Mouse (Mus musculus) gastrocnemius, postnatal 36 days (tissue): ENCODE data around the gene Hpcal4. TPM values are rescaled to one million over a fixed set of nuclear protein-coding genes. Genes with fewer than 3 reads are reported as not detected.
A peak's percentile ranks its signal among the peaks of the same experiment; 100 is the strongest.
"Not testable (repeated sequence)": the region's sequence is repeated elsewhere in the genome, so short reads cannot be mapped to it uniquely, and the experiment has no call there.

Source experiments
- DNase-seq, 2 experiments: peaks; one replicate each; pipeline ENCODE4 v3.0.0; 2022
- intact Hi-C: fragments of 180-260 bp; cut with DNase I; formaldehyde crosslinking; loops from one replicate; pipeline ENCODE4 v1.15.1; 2025
- long read RNA-seq, 2 experiments: library from polyadenylated mRNA; stranded (forward); transcript quantifications; one replicate each; pipeline ENCODE4 v2.0.0; 2021
- total RNA-seq, 2 experiments: library from RNA; stranded (reverse); gene quantifications; 2 replicates each; pipeline ENCODE4 v1.2.3; 2021

The Hpcal4 gene
- total RNA-seq = not detected
- long read RNA-seq, experiment 1 = 0 reads
- long read RNA-seq, experiment 2 = 0 reads

- DNase-seq = no peak
- intact Hi-C loops = no loop called here
These were observed at the start of gene Hpcal4 for GRCm38 (mm10) chr4:123182328-123183238. Gene Hpcal4 (plus strand): TSS chr4:123183227.

- intact Hi-C loops = no loop called here
- no peak for DNase-seq
These were observed 45.5 kb upstream of the Hpcal4 start for GRCm38 (mm10) chr4:123137551-123137950.

- intact Hi-C loops = no loop called here
- peak; percentile 71 to 78 for DNase-seq
These were observed 43.4 kb upstream of the Hpcal4 start, which contains the start of gene Ppie for GRCm38 (mm10) chr4:123139513-123140154. Gene Ppie (minus strand): TSS chr4:123139951.

GRCm38 (mm10) chr4:123147446-123148150, 35.4 kb upstream of the Hpcal4 start:
- intact Hi-C loops = no loop called here
- DNase-seq = no peak

- intact Hi-C loops = loop anchor here (2.0 kb wide), 1 partner anchor 103 kb away; no protein-coding TSS in a partner anchor
- DNase-seq = no peak
These were observed 31.0 kb upstream of the Hpcal4 start for GRCm38 (mm10) chr4:123152003-123152402.

GRCm38 (mm10) chr4:123152976-123153375, 30.1 kb upstream of the Hpcal4 start:
- no peak for DNase-seq
- intact Hi-C loops = loop anchor here (2.0 kb wide), 1 partner anchor 102 kb away; no protein-coding TSS in a partner anchor

- DNase-seq = no peak
- intact Hi-C loops = loop anchor here (2.0 to 5.0 kb wide), 2 partner anchors 46 to 62 kb away; partner anchors contain the start of gene Nt5c1a
These were observed 28.0 kb upstream of the Hpcal4 start for GRCm38 (mm10) chr4:123155004-123155403.

GRCm38 (mm10) chr4:123155427-123155826, 27.6 kb upstream of the Hpcal4 start:
- intact Hi-C loops = loop anchor here (2.0 to 5.0 kb wide), 2 partner anchors 45 to 62 kb away; partner anchors contain the start of gene Nt5c1a
- DNase-seq = no peak

- no peak for DNase-seq
- intact Hi-C loops = loop anchor here (2.0 to 5.0 kb wide), 2 partner anchors 45 to 61 kb away; partner anchors contain the start of gene Nt5c1a
These were observed 27.2 kb upstream of the Hpcal4 start for GRCm38 (mm10) chr4:123155840-123156239.

- intact Hi-C loops = no loop called here
- DNase-seq = no peak
These were observed 22.5 kb upstream of the Hpcal4 start for GRCm38 (mm10) chr4:123160571-123160970.

- DNase-seq, intact Hi-C loops: not testable (repeated sequence)
These were observed 21.8 kb upstream of the Hpcal4 start for GRCm38 (mm10) chr4:123161251-123161650.

- DNase-seq = no peak
- intact Hi-C loops = no loop called here
These were observed 20.6 kb upstream of the Hpcal4 start for GRCm38 (mm10) chr4:123162305-123162917.

GRCm38 (mm10) chr4:123164157-123164556, 18.9 kb upstream of the Hpcal4 start:
- intact Hi-C loops = no loop called here
- no peak for DNase-seq

- intact Hi-C loops = no loop called here
These were observed 11.2 kb upstream of the Hpcal4 start for GRCm38 (mm10) chr4:123171811-123172210.

GRCm38 (mm10) chr4:123183239-123184056, 421 bp downstream of the Hpcal4 start:
- intact Hi-C loops = no loop called here

More at GRCm38 (mm10) chr4:123171811-123172210, 11.2 kb upstream of the Hpcal4 start:
- no peak for DNase-seq

GRCm38 (mm10) chr4:123184816-123185215, 1.8 kb downstream of the Hpcal4 start:
- intact Hi-C loops = no loop called here
- DNase-seq = no peak

More at GRCm38 (mm10) chr4:123183239-123184056, 421 bp downstream of the Hpcal4 start:
- DNase-seq = peak; percentile 42 to 47

- no peak for DNase-seq
- intact Hi-C loops = no loop called here
These were observed 9.3 kb downstream of the Hpcal4 start for GRCm38 (mm10) chr4:123192336-123192735.

- intact Hi-C loops = no loop called here
- no peak for DNase-seq
These were observed 10.8 kb downstream of the Hpcal4 start for GRCm38 (mm10) chr4:123193791-123194190.

GRCm38 (mm10) chr4:123196695-123197094, 13.7 kb downstream of the Hpcal4 start:
- intact Hi-C loops = no loop called here
- no peak for DNase-seq
